Mouse (Mus musculus): Measurements from ENCODE around the gene Kctd11.

GRCm38 (mm10) chr11:69929712-69930111 lies 48.5 kb upstream of the Kctd11 start:
- TF ChIP-seq CTCF (IDR thresholded peaks at IDR 0.05; ENCODE audit: borderline replicate concordance, insufficient read depth, low read length) = no peak
- no peak for TF ChIP-seq POLR2A (IDR thresholded peaks at IDR 0.05; ENCODE audit: low read depth, low read length)

All from embryonic fibroblast, embryonic 13.5 days (primary cell).